Mouse (Mus musculus) liver, postnatal 0 days (tissue): ENCODE measurements at regions not wholly inside any gene's neighbourhood (a gene's known extent, or its start where the extent isn't known, plus 50 kb on each side); places are given as distances from the start of the nearest gene placed in this dataset.

Experiments
- ATAC-seq: fragments of 200-750 bp; cut with Nextera tagmentation; 2 replicates; pipeline ENCODE4 v1.8.0; 2017; ENCODE audit warnings: mild to moderate bottlenecking, moderate library complexity
- DNase-seq: peaks from one replicate; pipeline ENCODE4 v3.0.0-alpha.2; 2016
- H3K27ac ChIP-seq: fragments of 300-500 bp; sonication (generic); 2 replicates; pipeline ENCODE4 v1.5.1; 2014; ENCODE audit warnings: antibody characterized with exemption, moderate library complexity, mild to moderate bottlenecking, low read depth
- H3K27me3 ChIP-seq: fragments of 300-500 bp; sonication (generic); 2 replicates; pipeline ENCODE4 v1.6.1; 2014; ENCODE audit warnings: low read length, control low read depth, mixed read lengths; ENCODE audit not compliant: insufficient read depth
- H3K36me3 ChIP-seq: fragments of 300-500 bp; sonication (generic); replicated peaks from 2 replicates; pipeline ENCODE4 v1.6.1; 2014; ENCODE audit warnings: mild to moderate bottlenecking, control low read depth, low read length, moderate library complexity, mixed read lengths; ENCODE audit not compliant: insufficient read depth
- H3K4me1 ChIP-seq: fragments of 300-500 bp; sonication (generic); 2 replicates; pipeline ENCODE4 v1.6.1; 2014; ENCODE audit warnings: antibody characterized with exemption, mild to moderate bottlenecking, control low read depth; ENCODE audit not compliant: insufficient read depth
- H3K4me2 ChIP-seq: fragments of 300-500 bp; sonication (generic); 2 replicates; pipeline ENCODE4 v1.6.1; 2014; ENCODE audit warnings: low read depth, mild to moderate bottlenecking, low read length, moderate library complexity, mixed read lengths
- H3K4me3 ChIP-seq: fragments of 300-500 bp; sonication (generic); 2 replicates; pipeline ENCODE4 v1.5.1; 2014; ENCODE audit warnings: low read depth, low read length
- H3K9ac ChIP-seq: fragments of 300-500 bp; sonication (generic); replicated peaks from 2 replicates; pipeline ENCODE4 v1.6.1; 2014; ENCODE audit warnings: mild to moderate bottlenecking, moderate library complexity
- H3K9me3 ChIP-seq: fragments of 300-500 bp; sonication (generic); 2 replicates; pipeline ENCODE4 v1.6.1; 2016; ENCODE audit warnings: mild to moderate bottlenecking, control low read depth, low read length, mixed read lengths
- CTCF ChIP-seq: sonication (generic); IDR thresholded peaks from 2 replicates; pipeline ENCODE4 v1.5.1; 2016; ENCODE audit warnings: antibody characterized with exemption, low read depth
- EP300 ChIP-seq: IDR thresholded peaks from 2 replicates; pipeline ENCODE4 v1.6.1; 2016; ENCODE audit warnings: antibody characterized with exemption, low read depth, mild to moderate bottlenecking
- WGBS: fragments of 180-500 bp; shearing (Covaris S2); extraction: QIAGEN DNeasy Blood & Tissue Kit; methylation state at CpG from one replicate; pipeline ENCODE4 v1.1.7; 2014; ENCODE audit not compliant: insufficient replicate concordance; 5-methylcytosine and 5-hydroxymethylcytosine counted together

DNA sequence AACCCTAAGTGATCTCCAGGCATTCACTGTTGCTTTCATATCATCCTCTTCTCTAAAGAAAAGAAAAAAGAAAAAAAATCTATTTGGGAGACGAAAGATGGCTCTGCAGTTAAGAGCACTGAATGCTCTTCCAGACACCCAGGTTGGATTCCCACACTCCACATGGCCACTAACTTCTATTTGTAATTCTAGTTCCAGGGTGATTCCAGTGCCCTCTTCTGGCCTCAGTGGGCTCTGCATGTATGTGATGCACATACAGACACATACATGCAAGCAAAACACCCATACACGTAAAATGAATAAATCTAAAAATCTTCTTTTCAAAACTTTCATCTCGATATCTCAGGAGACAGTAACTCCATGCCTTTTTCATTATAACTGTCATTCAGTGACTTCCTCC, 502.8 kb downstream of the Rwdd3 start:
- Histone ChIP-seq H3K27ac (no peak overlapping the region), H3K9me3 (no peaks in the 10 kb centered on the region), H3K36me3 (no peaks in the 10 kb centered on the region), H3K4me3 (no peak overlapping the region), H3K4me1 (no peaks in the 10 kb centered on the region), H3K9ac (no peak overlapping the region), H3K27me3 (no peaks in the 10 kb centered on the region), H3K4me2 (no peak overlapping the region)
- 82% methylated on average over 3 of the region's 3 CpGs for WGBS
- TF ChIP-seq CTCF (no peak), EP300 (no peak)
- ATAC-seq, result no peak
- DNase-seq, result no peak

DNA sequence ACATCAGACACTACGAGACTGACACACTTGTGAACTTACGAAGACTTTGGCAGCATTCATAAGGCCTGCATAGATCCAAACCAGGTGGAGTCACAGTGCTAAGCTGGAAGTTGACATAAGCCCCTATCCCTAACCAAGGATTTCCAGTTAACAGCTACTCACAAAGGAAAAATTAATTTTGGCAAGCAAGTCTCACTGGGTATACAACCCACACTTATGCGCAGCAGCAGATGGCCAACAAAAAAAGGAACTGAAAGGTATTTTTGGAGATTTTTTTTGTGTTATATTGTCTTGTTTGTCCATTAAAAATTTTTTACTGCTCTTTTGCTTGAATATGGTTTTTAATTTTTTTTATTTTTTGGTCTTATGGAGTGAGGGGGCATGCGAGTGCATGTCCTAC, 509.0 kb downstream of the Rwdd3 start:
- WGBS, result 85% methylated on average over 4 of the region's 4 CpGs
- Histone ChIP-seq H3K9ac (no peak overlapping the region), H3K27ac (no peak overlapping the region), H3K4me1 (no peaks in the 10 kb centered on the region), H3K27me3 (no peaks in the 10 kb centered on the region), H3K36me3 (no peaks in the 10 kb centered on the region), H3K4me3 (no peak overlapping the region), H3K4me2 (no peak overlapping the region), H3K9me3 (no peaks in the 10 kb centered on the region)
- TF ChIP-seq EP300 (no peak), CTCF (no peak)
- DNase-seq (no peak), ATAC-seq (no peak)

DNA sequence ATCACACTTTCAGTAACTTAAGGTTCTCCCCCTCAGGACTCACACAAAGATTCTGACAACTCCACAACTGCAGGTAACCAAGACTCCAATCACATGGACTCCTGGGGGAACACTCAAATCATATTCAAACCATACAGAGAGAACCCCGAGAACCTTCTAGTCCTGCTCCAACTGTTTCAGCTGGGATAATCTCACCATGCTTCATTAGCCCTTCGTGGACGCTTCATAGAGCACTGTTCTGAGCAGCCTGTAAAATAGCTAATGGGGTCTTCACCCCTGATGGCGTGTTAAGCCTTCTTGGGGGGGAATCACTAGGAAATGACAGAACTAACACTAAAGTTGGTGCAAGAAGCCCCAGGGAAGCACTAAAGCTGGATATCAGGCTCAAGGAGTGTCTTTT, 510.7 kb downstream of the Rwdd3 start:
- TF ChIP-seq CTCF (no peak), EP300 (no peak)
- 74% methylated on average over 4 of the region's 4 CpGs for WGBS
- ATAC-seq, result no peak

DNA sequence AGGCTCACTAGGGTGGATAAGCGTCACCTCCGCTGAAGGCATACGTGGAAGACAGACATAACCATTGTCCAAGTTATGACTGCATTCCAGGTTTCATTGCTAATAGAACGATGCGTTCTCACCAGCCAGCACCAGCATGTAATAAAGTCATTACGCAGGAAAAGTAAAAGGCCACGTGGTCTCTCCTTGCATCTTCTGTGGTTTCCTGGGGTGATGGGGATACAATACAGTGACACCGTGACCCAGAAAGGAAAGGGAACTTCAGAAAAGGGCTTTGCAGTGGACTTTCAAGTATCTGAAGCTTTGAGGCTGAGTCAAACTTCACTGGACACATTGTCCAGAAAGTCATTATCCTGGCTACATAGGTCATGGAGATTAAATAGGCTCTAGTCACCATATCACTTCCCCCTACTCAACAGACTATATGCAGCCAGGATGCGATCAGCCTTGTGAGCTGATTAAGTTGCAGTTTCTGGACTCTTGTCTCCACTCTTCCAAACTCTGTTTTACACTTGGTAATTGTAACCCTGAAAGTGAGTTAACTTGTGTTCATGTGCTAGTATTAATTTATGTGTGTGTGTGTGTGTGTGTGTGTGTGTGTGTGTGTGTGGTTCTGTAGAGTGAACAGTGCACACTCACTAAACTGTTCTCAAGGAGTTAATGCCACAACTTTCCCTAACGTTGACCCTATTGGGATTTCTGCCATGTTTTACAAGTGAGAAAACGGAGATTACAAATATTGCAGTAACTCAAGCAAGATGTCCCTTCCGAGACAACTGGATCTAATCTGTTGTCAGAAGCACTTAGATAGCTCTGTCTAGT, 522.2 kb downstream of the Rwdd3 start:
- Histone ChIP-seq H3K27ac (no peak overlapping the region), H3K9ac (no peak overlapping the region), H3K36me3 (no peaks in the 10 kb centered on the region), H3K4me3 (no peak overlapping the region), H3K9me3 (no peaks in the 10 kb centered on the region), H3K27me3 (no peaks in the 10 kb centered on the region), H3K4me2 (no peak overlapping the region), H3K4me1 (no peaks in the 10 kb centered on the region)
- ATAC-seq (no peak), DNase-seq (no peak)
- no peak for TF ChIP-seq CTCF
- TF ChIP-seq EP300, result no peak
- WGBS, result 55% methylated on average over 12 of the region's 12 CpGs

More for the DNA sequence above, 510.7 kb downstream of the Rwdd3 start:
- DNase-seq, result no peak
- no peak overlapping the region for H3K4me3 ChIP-seq
- no peak overlapping the region for H3K9ac ChIP-seq
- H3K27ac ChIP-seq, result no peak overlapping the region
- H3K4me1 ChIP-seq, result no peaks in the 10 kb centered on the region
- H3K36me3 ChIP-seq, result no peaks in the 10 kb centered on the region
- H3K27me3 ChIP-seq, result no peaks in the 10 kb centered on the region
- H3K4me2 ChIP-seq, result no peak overlapping the region
- H3K9me3 ChIP-seq, result no peaks in the 10 kb centered on the region

DNA sequence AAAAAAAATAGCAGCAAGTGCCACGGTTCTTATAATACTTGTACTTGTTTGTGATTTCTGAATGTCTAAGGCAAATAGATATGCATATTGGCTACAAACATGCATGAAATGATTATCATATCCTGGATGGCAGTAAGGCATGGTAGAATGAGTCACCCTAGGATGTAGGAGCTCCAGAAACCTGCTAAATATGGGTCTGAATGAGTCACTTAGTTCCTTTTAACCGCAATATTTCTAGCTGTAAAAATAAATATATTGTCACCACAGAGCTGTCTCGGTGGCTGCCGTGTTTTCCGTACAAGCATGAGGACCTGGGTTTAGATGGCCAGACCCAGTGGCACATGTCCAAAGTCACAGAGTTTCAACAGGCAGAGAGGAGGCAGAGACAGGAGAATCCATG, 523.1 kb downstream of the Rwdd3 start:
- TF ChIP-seq EP300 (no peak), CTCF (no peak)

DNA sequence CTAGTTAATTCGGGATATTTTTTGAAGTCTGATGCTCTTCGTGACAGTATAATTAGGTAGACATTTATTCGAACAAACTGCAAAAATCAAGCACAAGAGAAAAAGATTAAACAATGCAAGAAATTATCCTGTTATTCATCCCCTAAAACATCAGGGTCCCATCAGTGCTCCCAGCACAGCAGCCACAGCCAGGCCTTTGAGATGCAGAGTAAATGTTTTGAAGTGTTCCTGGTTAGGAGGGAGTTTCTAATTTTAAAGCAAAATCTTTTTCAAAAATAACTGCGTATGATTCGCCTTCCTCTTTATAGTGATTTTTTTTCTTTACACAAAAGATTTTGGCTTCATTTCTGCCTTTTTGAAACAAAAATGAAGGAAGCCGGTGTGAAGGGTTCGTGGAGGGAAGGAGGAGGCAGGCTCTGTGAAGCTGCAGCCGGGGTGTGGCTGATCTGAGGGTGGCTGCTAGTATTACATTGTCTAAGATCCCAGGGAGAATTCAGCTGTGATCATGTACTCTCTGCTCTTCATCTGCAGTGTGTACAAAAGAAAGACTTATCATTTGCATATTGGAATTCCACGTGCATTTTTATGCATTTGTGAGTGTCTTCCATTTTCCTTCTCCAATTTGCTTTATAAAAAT, 534.7 kb downstream of the Rwdd3 start:
- H3K4me2 ChIP-seq, result no peak overlapping the region
- WGBS, result 68% methylated on average over 9 of the region's 9 CpGs
- TF ChIP-seq CTCF (no peak), EP300 (no peak)
- no peaks in the 10 kb centered on the region for H3K4me1 ChIP-seq
- ATAC-seq (no peak), DNase-seq (no peak)
- H3K4me3 ChIP-seq, result no peak overlapping the region
- H3K36me3 ChIP-seq, result no peaks in the 10 kb centered on the region
- no peaks in the 10 kb centered on the region for H3K27me3 ChIP-seq
- H3K9ac ChIP-seq, result no peak overlapping the region
- no peaks in the 10 kb centered on the region for H3K9me3 ChIP-seq
- no peak overlapping the region for H3K27ac ChIP-seq

More for the DNA sequence above, 523.1 kb downstream of the Rwdd3 start:
- DNase-seq (no peak), ATAC-seq (no peak)
- no peaks in the 10 kb centered on the region for H3K36me3 ChIP-seq
- no peaks in the 10 kb centered on the region for H3K27me3 ChIP-seq
- no peaks in the 10 kb centered on the region for H3K9me3 ChIP-seq
- H3K4me1 ChIP-seq, result no peaks in the 10 kb centered on the region
- no peak overlapping the region for H3K27ac ChIP-seq
- H3K4me2 ChIP-seq, result no peak overlapping the region
- H3K4me3 ChIP-seq, result no peak overlapping the region
- H3K9ac ChIP-seq, result no peak overlapping the region
- WGBS, result 61% methylated on average over 5 of the region's 5 CpGs
